Mouse (Mus musculus): Measurements from ENCODE around the gene Usp25.

- TF ChIP-seq CTCF (IDR thresholded peaks at IDR 0.05; ENCODE audit: low read depth, low read length): no peak
- TF ChIP-seq POLR2A (IDR thresholded peaks at IDR 0.05; ENCODE audit: borderline replicate concordance, low read depth, low read length): no peak
Measured at GRCm38 (mm10) chr16:77041573-77041972, 28.1 kb downstream of the Usp25 start.

Measured in bone marrow macrophage, adult 2 months (primary cell).